Mouse (Mus musculus): ENCODE data around the gene Klhl11.

DNA sequence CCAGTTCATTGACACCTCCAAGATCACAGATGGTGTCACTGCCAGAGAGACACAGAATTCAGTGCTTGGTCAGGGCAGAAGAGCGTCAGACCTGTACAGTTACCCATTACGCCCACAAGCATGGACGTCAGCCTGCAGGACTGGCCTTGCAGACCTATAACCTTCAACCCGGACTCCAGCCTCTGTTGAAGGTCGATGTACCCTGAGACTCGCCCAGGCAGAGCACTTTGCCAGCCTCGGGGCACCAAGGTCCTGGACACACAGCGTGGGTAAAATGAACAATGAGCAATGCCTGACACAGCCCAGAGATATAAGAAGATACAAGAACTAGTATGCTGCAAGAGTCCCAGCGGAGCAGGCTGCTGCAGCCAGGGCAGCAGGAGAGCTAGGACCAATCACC is 42.5 kb upstream of the Klhl11 start:
- TF ChIP-seq CTCF (conservative IDR thresholded peaks at IDR 0.05; ENCODE audit: insufficient read depth, insufficient read length, low read depth, low read length), result no peak
- TF ChIP-seq POLR2A (IDR thresholded peaks at IDR 0.05; ENCODE audit: low read depth, low read length), result no peak

Measured in kidney, adult 2 months (tissue).